Comparison of ENCODE assay signal across 21 mouse cellular contexts in genomic region chr8:108148599-108149249, GRCm38 (mm10).
DNase-seq lines count a peak whose midpoint lies in the region; ATAC-seq and TF ChIP-seq lines count a peak whose summit lies in the region.
"Had no signal": no experiment of that assay in that cellular context is flagged by ENCODE, and none has a peak within 500 bp of the region (broad histone marks: within the 10 kb centered on the region; RNA-seq: fewer than 3 reads in every experiment).

No protein-coding gene starts in this region.

- H3K27me3 ChIP-seq in forebrain, embryonic 15.5 days, result 0 out of 2 replicates have a peak, but pooled peaks cover 3% of the 10 kb centered on the region
- no peaks in the 10 kb centered on the region for H3K27me3 ChIP-seq in forebrain, embryonic 12.5 days
- no peaks in the 10 kb centered on the region; the same call in 1 of the 2 replicates for H3K27me3 ChIP-seq in kidney, postnatal 0 days (ENCODE audit: insufficient read depth, low read length)
- no peaks in the 10 kb centered on the region for H3K27me3 ChIP-seq in kidney, adult 2 months (replicated peaks; ENCODE audit: control insufficient read depth, insufficient read depth, low read length)
- no peaks in the 10 kb centered on the region for H3K27me3 ChIP-seq in embryonic facial prominence, embryonic 11.5 days (ENCODE audit: control insufficient read depth, insufficient read depth, low read length)
- H3K27me3 ChIP-seq in embryonic facial prominence, embryonic 14.5 days (replicated peaks; ENCODE audit: control insufficient read depth, insufficient read depth, low read length), result no peaks in the 10 kb centered on the region
- H3K27me3 ChIP-seq: CH12.LX; heart, embryonic 12.5 days; hindbrain, embryonic 15.5 days had no signal

- WGBS in forebrain, embryonic 15.5 days, result 58% methylated on average over 15 of the region's 15 CpGs
- 63% methylated on average over 15 of the region's 15 CpGs for WGBS in forebrain, embryonic 12.5 days
- 49% methylated on average over 15 of the region's 15 CpGs for WGBS in kidney, postnatal 0 days
- WGBS in kidney, adult 2 months, result 45% methylated on average over 15 of the region's 15 CpGs
- 66% methylated on average over 15 of the region's 15 CpGs for WGBS in embryonic facial prominence, embryonic 11.5 days
- WGBS in embryonic facial prominence, embryonic 14.5 days, result 63% methylated on average over 15 of the region's 15 CpGs

- no peak for TF ChIP-seq CTCF in kidney, postnatal 0 days (IDR thresholded peaks at IDR 0.05; ENCODE audit: low read depth)
- no peak for TF ChIP-seq CTCF in kidney, adult 2 months (conservative IDR thresholded peaks at IDR 0.05; ENCODE audit: insufficient read depth, insufficient read length, low read depth, low read length)

- no peaks in the 10 kb centered on the region for H3K9me3 ChIP-seq in forebrain, embryonic 15.5 days
- H3K9me3 ChIP-seq in forebrain, embryonic 12.5 days, result no peaks in the 10 kb centered on the region
- H3K9me3 ChIP-seq in kidney, postnatal 0 days (replicated peaks; ENCODE audit: low read length), result no peaks in the 10 kb centered on the region
- H3K9me3 ChIP-seq in embryonic facial prominence, embryonic 11.5 days (replicated peaks; ENCODE audit: control insufficient read depth, low read length), result no peaks in the 10 kb centered on the region
- H3K9me3 ChIP-seq in embryonic facial prominence, embryonic 14.5 days (ENCODE audit: control insufficient read depth, low read length), result no peaks in the 10 kb centered on the region
- H3K9me3 ChIP-seq: heart, embryonic 12.5 days; hindbrain, embryonic 15.5 days had no signal

- no peak overlapping the region for H3K4me3 ChIP-seq in forebrain, embryonic 15.5 days
- H3K4me3 ChIP-seq in forebrain, embryonic 12.5 days (replicated peaks), result no peak overlapping the region
- 0 out of 2 replicates have a peak overlapping the region, but pooled peaks have one; percentile 13 for H3K4me3 ChIP-seq in kidney, postnatal 0 days (replicated peaks; ENCODE audit: low read depth, low read length)
- no peak overlapping the region for H3K4me3 ChIP-seq in kidney, adult 2 months (ENCODE audit: insufficient read depth, low read depth, low read length)
- no peak overlapping the region for H3K4me3 ChIP-seq in embryonic facial prominence, embryonic 11.5 days (ENCODE audit: low read depth, low read length)
- H3K4me3 ChIP-seq in embryonic facial prominence, embryonic 14.5 days (ENCODE audit: low read depth, low read length), result no peak overlapping the region
- H3K4me3 ChIP-seq: heart, embryonic 12.5 days; hindbrain, embryonic 15.5 days had no signal

- H3K36me3 ChIP-seq in forebrain, embryonic 15.5 days, result no peaks in the 10 kb centered on the region
- no peaks in the 10 kb centered on the region for H3K36me3 ChIP-seq in forebrain, embryonic 12.5 days (replicated peaks)
- no peaks in the 10 kb centered on the region for H3K36me3 ChIP-seq in kidney, postnatal 0 days (ENCODE audit: insufficient read depth, low read length)
- H3K36me3 ChIP-seq in kidney, adult 2 months (ENCODE audit: control insufficient read depth, insufficient read depth, low read length), result no peaks in the 10 kb centered on the region
- H3K36me3 ChIP-seq in embryonic facial prominence, embryonic 11.5 days (replicated peaks; ENCODE audit: control insufficient read depth, insufficient read depth, low read depth, low read length), result no peaks in the 10 kb centered on the region
- H3K36me3 ChIP-seq in embryonic facial prominence, embryonic 14.5 days (ENCODE audit: control insufficient read depth, insufficient read depth, low read length), result no peaks in the 10 kb centered on the region
- H3K36me3 ChIP-seq: heart, embryonic 12.5 days; hindbrain, embryonic 15.5 days had no signal

- ATAC-seq in forebrain, embryonic 15.5 days (replicated peaks), result no peak
- no peak for ATAC-seq in forebrain, embryonic 12.5 days (ENCODE audit: low FRiP score)
- no peak for ATAC-seq in kidney, postnatal 0 days (replicated peaks; ENCODE audit: low FRiP score, low read depth)
- ATAC-seq in embryonic facial prominence, embryonic 11.5 days (replicated peaks; ENCODE audit: insufficient number of reproducible peaks, low FRiP score, low TSS enrichment, low read depth), result 0 out of 2 replicates have a peak, but pooled peaks have one; percentile 39
- ATAC-seq in embryonic facial prominence, embryonic 14.5 days (ENCODE audit: low read depth), result peak; percentile 79
- ATAC-seq: activated CD4-positive, CD25-positive, alpha-beta regulatory T cell, adult 4 months; forebrain, postnatal 0 days; inflammation-experienced regulatory T-cells, adult 6 months; intestine, postnatal 0 days; Patski had no signal

- no peak overlapping the region for H3K9ac ChIP-seq in forebrain, embryonic 15.5 days (replicated peaks)
- H3K9ac ChIP-seq in forebrain, embryonic 12.5 days, result no peak overlapping the region
- H3K9ac ChIP-seq in kidney, postnatal 0 days (ENCODE audit: low read depth, low read length), result no peak overlapping the region
- no peak overlapping the region for H3K9ac ChIP-seq in embryonic facial prominence, embryonic 11.5 days (replicated peaks; ENCODE audit: low read length)
- H3K9ac ChIP-seq in embryonic facial prominence, embryonic 14.5 days (ENCODE audit: low read depth, low read length), result no peak overlapping the region
- H3K9ac ChIP-seq: forebrain, postnatal 0 days; heart, embryonic 12.5 days; hindbrain, embryonic 15.5 days had no signal

- peak; percentile 44 for DNase-seq in kidney, postnatal 0 days (ENCODE audit: low spot score)
- no peak for DNase-seq in kidney, adult 2 months
- DNase-seq in embryonic facial prominence, embryonic 11.5 days (ENCODE audit: low spot score), result peak; percentile 30
- DNase-seq in embryonic facial prominence, embryonic 14.5 days (ENCODE audit: low spot score), result peak; percentile 41
- DNase-seq in thymus, postnatal 36 days, result no peak
- no peak for DNase-seq in urinary bladder, postnatal 14 days (ENCODE audit: low spot score)
- DNase-seq: adrenal gland, postnatal 14 days; cerebellum, adult 18-20 months; cerebellum, adult 9-11 months; cerebellum, postnatal 36 days; forebrain, postnatal 0 days; gastrocnemius, postnatal 25 days had no signal

- peak overlapping the region; percentile 6 for H3K4me2 ChIP-seq in forebrain, embryonic 15.5 days (replicated peaks)
- no peak overlapping the region for H3K4me2 ChIP-seq in forebrain, embryonic 12.5 days
- peak overlapping the region; percentile 48 for H3K4me2 ChIP-seq in kidney, postnatal 0 days (ENCODE audit: low read length)
- no peak overlapping the region for H3K4me2 ChIP-seq in embryonic facial prominence, embryonic 11.5 days (ENCODE audit: low read depth, low read length)
- H3K4me2 ChIP-seq in embryonic facial prominence, embryonic 14.5 days (ENCODE audit: low read depth, low read length), result 0 out of 2 replicates have a peak overlapping the region, but pooled peaks have one; percentile 20
- H3K4me2 ChIP-seq: heart, embryonic 12.5 days; hindbrain, embryonic 15.5 days had no signal

- H3K27ac ChIP-seq in forebrain, embryonic 15.5 days (replicated peaks), result no peak overlapping the region
- no peak overlapping the region for H3K27ac ChIP-seq in forebrain, embryonic 12.5 days
- H3K27ac ChIP-seq in kidney, postnatal 0 days, result no peak overlapping the region
- no peak overlapping the region for H3K27ac ChIP-seq in kidney, adult 2 months (ENCODE audit: insufficient read depth, low read depth, low read length)
- H3K27ac ChIP-seq in embryonic facial prominence, embryonic 11.5 days (replicated peaks; ENCODE audit: low read depth, low read length), result no peak overlapping the region
- H3K27ac ChIP-seq in embryonic facial prominence, embryonic 14.5 days (replicated peaks; ENCODE audit: low read depth, low read length), result no peak overlapping the region
- H3K27ac ChIP-seq: hindbrain, embryonic 15.5 days had no signal

- peaks cover 10% of the 10 kb centered on the region for H3K4me1 ChIP-seq in forebrain, embryonic 15.5 days
- peaks cover 8% of the 10 kb centered on the region; the same call in 1 of the 2 replicates for H3K4me1 ChIP-seq in forebrain, embryonic 12.5 days
- H3K4me1 ChIP-seq in kidney, postnatal 0 days (replicated peaks; ENCODE audit: insufficient read depth, low read length), result no peaks in the 10 kb centered on the region
- H3K4me1 ChIP-seq in kidney, adult 2 months (ENCODE audit: control insufficient read depth, insufficient read depth, low read length), result peaks cover 3% of the 10 kb centered on the region; the same call in 1 of the 2 replicates
- no peaks in the 10 kb centered on the region; the same call in 1 of the 2 replicates for H3K4me1 ChIP-seq in embryonic facial prominence, embryonic 11.5 days (ENCODE audit: control insufficient read depth, insufficient read depth, low read length)
- peaks cover 3% of the 10 kb centered on the region; the same call in 1 of the 2 replicates for H3K4me1 ChIP-seq in embryonic facial prominence, embryonic 14.5 days (ENCODE audit: control insufficient read depth, insufficient read depth, low read length)
- H3K4me1 ChIP-seq: heart, embryonic 12.5 days; hindbrain, embryonic 15.5 days had no signal

- no peak for TF ChIP-seq POLR2A in kidney, adult 2 months (IDR thresholded peaks at IDR 0.05; ENCODE audit: low read depth, low read length)

Comparison
In these comparisons a context has a peak if more than half of its experiments do, and no peak if none do; other contexts are left out.
1. H3K4me2 ChIP-seq: peak in forebrain, embryonic 15.5 days (single experiment), kidney, postnatal 0 days (single experiment) and embryonic facial prominence, embryonic 14.5 days (single experiment); none in forebrain, embryonic 12.5 days (single experiment) and embryonic facial prominence, embryonic 11.5 days (single experiment).
2. DNase-seq: peak in kidney, postnatal 0 days (single experiment), embryonic facial prominence, embryonic 11.5 days (single experiment) and embryonic facial prominence, embryonic 14.5 days (single experiment); none in kidney, adult 2 months (single experiment), thymus, postnatal 36 days (0 of 2) and urinary bladder, postnatal 14 days (single experiment).
3. ATAC-seq: peak in embryonic facial prominence, embryonic 11.5 days (single experiment) and embryonic facial prominence, embryonic 14.5 days (single experiment); none in forebrain, embryonic 15.5 days (single experiment), forebrain, embryonic 12.5 days (single experiment) and kidney, postnatal 0 days (single experiment).